In genomic region chr7:84254311-84254710, GRCm38 (mm10) we compare ENCODE assay signal across 21 mouse cellular contexts.
"Had no signal": no experiment of that assay in that cellular context is flagged by ENCODE, and none has a peak within 500 bp of the region (broad histone marks: within the 10 kb centered on the region; RNA-seq: fewer than 3 reads in every experiment).

No protein-coding gene starts in this region.

- ATAC-seq: intestine, embryonic 15.5 days; liver, postnatal 0 days; midbrain, embryonic 16.5 days had no signal

- H3K4me2 ChIP-seq: intestine, embryonic 15.5 days; kidney, embryonic 15.5 days; limb, embryonic 12.5 days; limb, embryonic 15.5 days; liver, embryonic 11.5 days; midbrain, embryonic 12.5 days; neural tube, embryonic 13.5 days; stomach, embryonic 15.5 days had no signal

- H3K27me3 ChIP-seq: intestine, embryonic 15.5 days; kidney, embryonic 15.5 days; limb, embryonic 12.5 days; limb, embryonic 15.5 days; midbrain, embryonic 12.5 days; neural tube, embryonic 13.5 days; stomach, embryonic 15.5 days had no signal

- H3K4me1 ChIP-seq: intestine, embryonic 15.5 days; limb, embryonic 12.5 days; limb, embryonic 15.5 days; midbrain, embryonic 12.5 days; neural tube, embryonic 13.5 days; stomach, embryonic 15.5 days had no signal

- H3K9me3 ChIP-seq: intestine, embryonic 15.5 days; kidney, embryonic 15.5 days; limb, embryonic 12.5 days; limb, embryonic 15.5 days; midbrain, embryonic 12.5 days; neural tube, embryonic 13.5 days; stomach, embryonic 15.5 days had no signal

- H3K36me3 ChIP-seq: intestine, embryonic 15.5 days; stomach, embryonic 15.5 days had no signal

- H3K9ac ChIP-seq: intestine, embryonic 15.5 days; kidney, embryonic 15.5 days; limb, embryonic 12.5 days; limb, embryonic 15.5 days; liver, embryonic 14.5 days; liver, postnatal 0 days; midbrain, embryonic 12.5 days; neural tube, embryonic 13.5 days; stomach, embryonic 15.5 days had no signal

- H3K4me3 ChIP-seq: intestine, embryonic 15.5 days; kidney, embryonic 15.5 days; limb, embryonic 12.5 days; limb, embryonic 15.5 days; midbrain, embryonic 12.5 days; myocyte; neural tube, embryonic 13.5 days; stomach, embryonic 15.5 days had no signal

- H3K27ac ChIP-seq: intestine, embryonic 15.5 days; kidney, embryonic 15.5 days; limb, embryonic 12.5 days; limb, embryonic 15.5 days; liver, embryonic 14.5 days; midbrain, embryonic 12.5 days; neural tube, embryonic 13.5 days; stomach, embryonic 15.5 days had no signal

- DNase-seq: kidney, adult 11 months; kidney, adult 8-10 months; kidney, postnatal 10 days; kidney, postnatal 36 days; left cerebral cortex, postnatal 4 days; liver, postnatal 0 days; retina, postnatal 1 day; right cerebral cortex, postnatal 25 days; spleen, adult 18-20 months; thymus, postnatal 25 days had no signal
